Mouse (Mus musculus) heart, adult 2 months (tissue): Measurements from ENCODE around the gene Sgo1.

ENCODE experiments used
- CTCF ChIP-seq: fragments of 200-600 bp; IDR thresholded peaks from 2 replicates; pipeline ENCODE4 v1.8.1; 2022; ENCODE audit warnings: antibody characterized with exemption, mild to moderate bottlenecking, moderate library complexity
- EP300 ChIP-seq: fragments of 200-500 bp; IDR thresholded peaks from 2 replicates; pipeline ENCODE4 v1.6.1; 2011; ENCODE audit warnings: low read depth, low read length, control low read depth; ENCODE audit not compliant: insufficient read depth
- POLR2A ChIP-seq: fragments of 200-500 bp; IDR thresholded peaks from 2 replicates; pipeline ENCODE4 v1.6.1; 2011; ENCODE audit warnings: mild to moderate bottlenecking, low read depth, low read length, control low read depth; ENCODE audit not compliant: insufficient read depth

GRCm38 (mm10) chr17:53655081-53655480 lies 34.1 kb downstream of the Sgo1 start:
- no peak for TF ChIP-seq CTCF
- no peak for TF ChIP-seq POLR2A
- TF ChIP-seq EP300 = no peak
